Mouse (Mus musculus): ENCODE data around the gene Gstt4. TPM values are rescaled to one million over a fixed set of nuclear protein-coding genes. Genes with fewer than 3 reads are reported as not detected.
A peak's percentile ranks its signal among the peaks of the same experiment; 100 is the strongest.

Gene Gstt4
- polyA plus RNA-seq, 1 experiment from 2014 or later = not detected

- H3K36me3 ChIP-seq = no peaks in the 10 kb centered on the region
- H3K4me3 ChIP-seq = peak within 1 kb of the TSS; percentile 39
- H3K9me3 ChIP-seq = no peaks in the 10 kb centered on the region
- 2% methylated on average over 18 of the region's 18 CpGs for WGBS
- H3K27me3 ChIP-seq (replicated peaks) = 0 out of 2 replicates have a peak, but pooled peaks cover 6% of the 10 kb centered on the region
- 0 out of 2 replicates have a peak, but pooled peaks have one; percentile 29 for ATAC-seq (ENCODE audit: low FRiP score, low read depth)
- peak within 1 kb of the TSS; percentile 45 for H3K9ac ChIP-seq
- peaks cover 17% of the 10 kb centered on the region for H3K4me1 ChIP-seq
- H3K27ac ChIP-seq = no peak within 1 kb of the TSS
- H3K4me2 ChIP-seq (replicated peaks) = peak within 1 kb of the TSS; percentile 77
Measured at GRCm38 (mm10) chr10:75798176-75798696, 24.1 kb downstream of the Gstt4 start, which contains the start of gene Gstt1. Gene Gstt1, minus strand, starts transcription at chr10:75798584.

- ATAC-seq (ENCODE audit: low FRiP score, low read depth) = peak; percentile 56; the same call in 1 of the 2 replicates
- 0 out of 2 replicates have a peak, but pooled peaks cover 6% of the 10 kb centered on the region for H3K27me3 ChIP-seq (replicated peaks)
- no peaks in the 10 kb centered on the region for H3K9me3 ChIP-seq
- peak overlapping the region; percentile 45 for H3K9ac ChIP-seq
- peaks cover 17% of the 10 kb centered on the region for H3K4me1 ChIP-seq
- no peak overlapping the region for H3K27ac ChIP-seq
- no peaks in the 10 kb centered on the region for H3K36me3 ChIP-seq
- WGBS = 2% methylated on average over 12 of the region's 12 CpGs
- H3K4me3 ChIP-seq = peak overlapping the region; percentile 39
- H3K4me2 ChIP-seq (replicated peaks) = peak overlapping the region; percentile 77
Measured at GRCm38 (mm10) chr10:75797619-75798175, 24.6 kb downstream of the Gstt4 start.

GRCm38 (mm10) chr10:75796731-75797516 lies 25.4 kb downstream of the Gstt4 start:
- Histone ChIP-seq H3K27me3 (replicated peaks) (0 out of 2 replicates have a peak, but pooled peaks cover 6% of the 10 kb centered on the region), H3K9ac (no peak overlapping the region), H3K36me3 (no peaks in the 10 kb centered on the region), H3K4me2 (replicated peaks) (peak overlapping the region; percentile 77), H3K27ac (no peak overlapping the region), H3K4me3 (peak overlapping the region; percentile 39), H3K9me3 (no peaks in the 10 kb centered on the region), H3K4me1 (peaks cover 17% of the 10 kb centered on the region)
- no peak for ATAC-seq (ENCODE audit: low FRiP score, low read depth)
- 50% methylated on average over 11 of the region's 11 CpGs for WGBS

- Histone ChIP-seq H3K27ac (no peak overlapping the region), H3K4me1 (peaks cover 17% of the 10 kb centered on the region), H3K27me3 (replicated peaks) (0 out of 2 replicates have a peak, but pooled peaks cover 6% of the 10 kb centered on the region), H3K9me3 (no peaks in the 10 kb centered on the region), H3K4me2 (replicated peaks) (no peak overlapping the region), H3K4me3 (no peak overlapping the region), H3K36me3 (no peaks in the 10 kb centered on the region), H3K9ac (no peak overlapping the region)
- WGBS = 41% methylated on average over 3 of the region's 3 CpGs
- no peak for ATAC-seq (ENCODE audit: low FRiP score, low read depth)
Measured at GRCm38 (mm10) chr10:75794880-75795279, 27.5 kb downstream of the Gstt4 start.

GRCm38 (mm10) chr10:75790773-75791172 lies 31.6 kb downstream of the Gstt4 start:
- no peak overlapping the region for H3K4me2 ChIP-seq (replicated peaks)
- no peak overlapping the region for H3K27ac ChIP-seq
- no peak overlapping the region for H3K9ac ChIP-seq
- H3K4me1 ChIP-seq = peaks cover 3% of the 10 kb centered on the region; the same call in 1 of the 2 replicates
- ATAC-seq (ENCODE audit: low FRiP score, low read depth) = no peak
- 25% methylated on average over 7 of the region's 7 CpGs for WGBS
- H3K27me3 ChIP-seq (replicated peaks) = no peaks in the 10 kb centered on the region
- H3K9me3 ChIP-seq = no peaks in the 10 kb centered on the region
- no peak overlapping the region for H3K4me3 ChIP-seq
- H3K36me3 ChIP-seq = no peaks in the 10 kb centered on the region

- H3K36me3 ChIP-seq = no peaks in the 10 kb centered on the region
- 89% methylated on average over 5 of the region's 5 CpGs for WGBS
- no peak overlapping the region for H3K4me3 ChIP-seq
- no peak for ATAC-seq (ENCODE audit: low FRiP score, low read depth)
- no peak overlapping the region for H3K9ac ChIP-seq
- no peak overlapping the region for H3K27ac ChIP-seq
- no peaks in the 10 kb centered on the region for H3K9me3 ChIP-seq
- no peaks in the 10 kb centered on the region for H3K27me3 ChIP-seq (replicated peaks)
- no peak overlapping the region for H3K4me2 ChIP-seq (replicated peaks)
- peaks cover 1% of the 10 kb centered on the region; the same call in 1 of the 2 replicates for H3K4me1 ChIP-seq
Measured at GRCm38 (mm10) chr10:75789841-75790240, 32.5 kb downstream of the Gstt4 start.

GRCm38 (mm10) chr10:75789081-75789735 lies 33.1 kb downstream of the Gstt4 start:
- no peak for ATAC-seq (ENCODE audit: low FRiP score, low read depth)
- Histone ChIP-seq H3K27ac (no peak overlapping the region), H3K9ac (no peak overlapping the region), H3K36me3 (no peaks in the 10 kb centered on the region), H3K4me2 (replicated peaks) (no peak overlapping the region), H3K27me3 (replicated peaks) (no peaks in the 10 kb centered on the region), H3K4me1 (no peaks in the 10 kb centered on the region), H3K9me3 (no peaks in the 10 kb centered on the region), H3K4me3 (no peak overlapping the region)
- WGBS = 80% methylated on average over 6 of the region's 6 CpGs

GRCm38 (mm10) chr10:75788277-75788676 lies 34.1 kb downstream of the Gstt4 start:
- no peak overlapping the region for H3K4me2 ChIP-seq (replicated peaks)
- H3K36me3 ChIP-seq = no peaks in the 10 kb centered on the region
- H3K9ac ChIP-seq = no peak overlapping the region
- ATAC-seq (ENCODE audit: low FRiP score, low read depth) = no peak
- H3K9me3 ChIP-seq = no peaks in the 10 kb centered on the region
- no peaks in the 10 kb centered on the region for H3K27me3 ChIP-seq (replicated peaks)
- no peak overlapping the region for H3K4me3 ChIP-seq
- no peak overlapping the region for H3K27ac ChIP-seq
- no peaks in the 10 kb centered on the region for H3K4me1 ChIP-seq
- WGBS = 92% methylated on average over 8 of the region's 8 CpGs

GRCm38 (mm10) chr10:75785442-75785841 lies 36.9 kb downstream of the Gstt4 start:
- H3K4me3 ChIP-seq = no peak overlapping the region
- H3K9me3 ChIP-seq = no peaks in the 10 kb centered on the region
- H3K27ac ChIP-seq = no peak overlapping the region
- no peak overlapping the region for H3K4me2 ChIP-seq (replicated peaks)
- peaks cover 5% of the 10 kb centered on the region; the same call in 1 of the 2 replicates for H3K4me1 ChIP-seq
- H3K9ac ChIP-seq = no peak overlapping the region
- 81% methylated on average over 1 of the region's 1 CpGs for WGBS
- H3K36me3 ChIP-seq = no peaks in the 10 kb centered on the region
- peaks cover 14% of the 10 kb centered on the region for H3K27me3 ChIP-seq (replicated peaks)
- no peak for ATAC-seq (ENCODE audit: low FRiP score, low read depth)

GRCm38 (mm10) chr10:75780769-75781578 lies 41.4 kb downstream of the Gstt4 start, which contains the start of the genes Gm20441 and Gstt3:
Gene Gm20441, minus strand, starts transcription at chr10:75780954.
Gene Gstt3, minus strand, starts transcription at chr10:75781414.
- peak within 1 kb of the TSS; percentile 35; the same call in 1 of the 2 replicates for H3K9ac ChIP-seq
- H3K4me3 ChIP-seq = peak within 1 kb of the TSS; percentile 29
- ATAC-seq (ENCODE audit: low FRiP score, low read depth) = no peak
- no peak within 1 kb of the TSS for H3K27ac ChIP-seq
- H3K27me3 ChIP-seq (replicated peaks) = peaks cover 28% of the 10 kb centered on the region
- H3K9me3 ChIP-seq = no peaks in the 10 kb centered on the region
- H3K4me2 ChIP-seq (replicated peaks) = peak within 1 kb of the TSS; percentile 68
- WGBS = 1% methylated on average over 28 of the region's 28 CpGs
- H3K36me3 ChIP-seq = no peaks in the 10 kb centered on the region
- peaks cover 5% of the 10 kb centered on the region; the same call in 1 of the 2 replicates for H3K4me1 ChIP-seq
